8 mouse cellular contexts compared by ENCODE assay signal in genomic region chr1:194617918-194618317, GRCm38 (mm10). TPM values are rescaled to one million over a fixed set of nuclear protein-coding genes. Genes with fewer than 3 reads are reported as not detected.
DNase-seq lines count a peak whose midpoint lies in the region; ATAC-seq lines count a peak whose summit lies in the region.

TSS of gene Plxna2 (plus strand) at chr1:194618218.

- H3K9me3 ChIP-seq in lung, embryonic 15.5 days: no peaks in the 10 kb centered on the region
- H3K9me3 ChIP-seq in midbrain, embryonic 16.5 days (replicated peaks; ENCODE audit: control insufficient read depth, low read length, poor library complexity, severe bottlenecking): no peaks in the 10 kb centered on the region

- peaks cover 43% of the 10 kb centered on the region for H3K4me1 ChIP-seq in lung, embryonic 15.5 days
- H3K4me1 ChIP-seq in midbrain, embryonic 16.5 days (ENCODE audit: control insufficient read depth, insufficient read depth, low read length): peaks cover 24% of the 10 kb centered on the region

- no peaks in the 10 kb centered on the region for H3K36me3 ChIP-seq in lung, embryonic 15.5 days
- H3K36me3 ChIP-seq in midbrain, embryonic 16.5 days (ENCODE audit: control insufficient read depth, insufficient read depth, low read length): no peaks in the 10 kb centered on the region

- peak within 1 kb of the TSS; percentile 90 for H3K4me2 ChIP-seq in lung, embryonic 15.5 days
- H3K4me2 ChIP-seq in midbrain, embryonic 16.5 days (ENCODE audit: low read length): peak within 1 kb of the TSS; percentile 88

- H3K27me3 ChIP-seq in lung, embryonic 15.5 days: no peaks in the 10 kb centered on the region
- no peaks in the 10 kb centered on the region for H3K27me3 ChIP-seq in midbrain, embryonic 16.5 days (ENCODE audit: control insufficient read depth, insufficient read depth, low read depth, low read length)

- peak within 1 kb of the TSS; percentile 69 for H3K4me3 ChIP-seq in lung, embryonic 15.5 days
- H3K4me3 ChIP-seq in midbrain, embryonic 16.5 days (ENCODE audit: low read depth, low read length): peak within 1 kb of the TSS; percentile 93

- no peak within 1 kb of the TSS for H3K27ac ChIP-seq in lung, embryonic 15.5 days
- H3K27ac ChIP-seq in midbrain, embryonic 16.5 days (ENCODE audit: low read length): peak within 1 kb of the TSS; percentile 85

- 83% methylated on average over 2 of the region's 2 CpGs for WGBS in lung, embryonic 15.5 days
- 95% methylated on average over 2 of the region's 2 CpGs for WGBS in midbrain, embryonic 16.5 days

- peak within 1 kb of the TSS; percentile 73; the same call in 1 of the 2 replicates for H3K9ac ChIP-seq in lung, embryonic 15.5 days
- peak within 1 kb of the TSS; percentile 98 for H3K9ac ChIP-seq in midbrain, embryonic 16.5 days (ENCODE audit: low read depth, low read length)

- no peak for ATAC-seq in lung, embryonic 15.5 days (ENCODE audit: borderline replicate concordance, extremely low read depth, low FRiP score, low TSS enrichment)
- no peak for ATAC-seq in midbrain, embryonic 16.5 days

- no peak for DNase-seq in lung, postnatal 10 days
- no peak for DNase-seq in heart, adult 8-10 months (ENCODE audit: low spot score)
- DNase-seq in layer of hippocampus, postnatal 10 days (ENCODE audit: low spot score in 2 of 2): no peak
- no peak for DNase-seq in urinary bladder, postnatal 25 days (ENCODE audit: low spot score)
- DNase-seq in urinary bladder, adult 18-20 months (ENCODE audit: low spot score in 2 of 2): no peak
- no peak for DNase-seq in urinary bladder, adult 2 months (ENCODE audit: low spot score)

RNA-seq across cellular contexts. Expression of gene Plxna2, which starts in this region (rescaled TPM):
- 7.9 and 8.5 TPM in 2 replicates for polyA plus RNA-seq in lung, embryonic 15.5 days (2015; fragmentation: Nextera tagmentation; extraction: Ambion mirVana)
- total RNA-seq in heart, adult 8-10 months (2022): 10 to 100 TPM; 18.8 to 28.3 (median 25.5) TPM
- 10 to 100 TPM; 92.8 to 94.8 TPM for total RNA-seq in layer of hippocampus, postnatal 10 days (2021)
- polyA plus RNA-seq in midbrain, embryonic 16.5 days (2015; fragmentation: Nextera tagmentation; extraction: Ambion mirVana): 18.1 and 22.0 TPM in 2 replicates
- polyA plus RNA-seq in urinary bladder, adult 2 months (2012; rRNA removed): 9.7 and 10.5 TPM in 2 replicates
